Mouse (Mus musculus) left cerebral cortex, postnatal 36 days (tissue): ENCODE measurements around the gene Abcc2. TPM values are rescaled to one million over a fixed set of nuclear protein-coding genes. Genes with fewer than 3 reads are reported as not detected.
A peak's percentile ranks its signal among the peaks of the same experiment; 100 is the strongest.

Source experiments
- DNase-seq, 2 experiments: peaks; one replicate each; pipeline ENCODE4 v3.0.0; 2021 to 2022; ENCODE audit warnings: low spot score in 2 of 2, mixed read lengths in 1 of 2
- intact Hi-C: fragments of 180-260 bp; cut with DNase I; formaldehyde crosslinking; loops from one replicate; pipeline ENCODE4 v1.15.1; 2025
- total RNA-seq, 2 experiments: library from RNA; stranded (reverse); gene quantifications; 2 replicates each; pipeline ENCODE4 v1.2.3; 2021

Abcc2 gene
- total RNA-seq: not detected

GRCm38 (mm10) chr19:43781980-43782379 is at the start of gene Abcc2:
TSS of gene Abcc2 (plus strand) at chr19:43782192.
- intact Hi-C loops: no loop called here

GRCm38 (mm10) chr19:43738409-43738808 is 43.6 kb upstream of the Abcc2 start:
- no peak for DNase-seq
- intact Hi-C loops: no loop called here

More at GRCm38 (mm10) chr19:43781980-43782379, at the start of gene Abcc2:
- no peak for DNase-seq

- no peak for DNase-seq
- intact Hi-C loops: no loop called here
Measured at GRCm38 (mm10) chr19:43743401-43743800, 38.6 kb upstream of the Abcc2 start.

GRCm38 (mm10) chr19:43745740-43746139 is 36.3 kb upstream of the Abcc2 start:
- no peak for DNase-seq
- intact Hi-C loops: no loop called here

- no peak for DNase-seq
- intact Hi-C loops: no loop called here
Measured at GRCm38 (mm10) chr19:43747877-43748276, 34.1 kb upstream of the Abcc2 start.

GRCm38 (mm10) chr19:43750008-43750407 is 32.0 kb upstream of the Abcc2 start:
- no peak for DNase-seq
- intact Hi-C loops: loop anchor here (5.0 to 10.0 kb wide), 2 partner anchors 63 to 395 kb away; partner anchors contain the start of genes Bloc1s2 and Entpd7

- intact Hi-C loops: loop anchor here (5.0 to 10.0 kb wide), 2 partner anchors 65 to 392 kb away; partner anchors contain the start of genes Bloc1s2 and Entpd7
- peak; percentile 96 to 98 for DNase-seq
Measured at GRCm38 (mm10) chr19:43752489-43753225, 29.3 kb upstream of the Abcc2 start, which contains the start of the genes Cutc and Cox15. TSS of gene Cutc (plus strand) at chr19:43752996. TSS of gene Cox15 (minus strand) at chr19:43753000.

- intact Hi-C loops: loop anchor here (5.0 to 10.0 kb wide), 2 partner anchors 66 to 391 kb away; partner anchors contain the start of genes Bloc1s2 and Entpd7
- peak; percentile 85 to 87 for DNase-seq
Measured at GRCm38 (mm10) chr19:43753226-43753835, 28.7 kb upstream of the Abcc2 start.

GRCm38 (mm10) chr19:43754237-43754636 is 27.8 kb upstream of the Abcc2 start:
- intact Hi-C loops: loop anchor here (5.0 to 10.0 kb wide), 2 partner anchors 67 to 391 kb away; partner anchors contain the start of genes Bloc1s2 and Entpd7
- no peak for DNase-seq

GRCm38 (mm10) chr19:43754872-43755271 is 27.1 kb upstream of the Abcc2 start:
- intact Hi-C loops: loop anchor here (5.0 to 10.0 kb wide), 3 partner anchors 68 to 390 kb away; partner anchors contain the start of genes Bloc1s2 and Entpd7
- DNase-seq: no peak

GRCm38 (mm10) chr19:43760504-43760903 is 21.5 kb upstream of the Abcc2 start:
- intact Hi-C loops: no loop called here

GRCm38 (mm10) chr19:43761543-43762256 is 20.3 kb upstream of the Abcc2 start:
- intact Hi-C loops: no loop called here
- no peak for DNase-seq

More at GRCm38 (mm10) chr19:43760504-43760903, 21.5 kb upstream of the Abcc2 start:
- peak; percentile 26 to 41 for DNase-seq

- intact Hi-C loops: no loop called here
- no peak for DNase-seq
Measured at GRCm38 (mm10) chr19:43762410-43762809, 19.6 kb upstream of the Abcc2 start.

GRCm38 (mm10) chr19:43766451-43766850 is 15.5 kb upstream of the Abcc2 start:
- DNase-seq: no peak
- intact Hi-C loops: no loop called here

GRCm38 (mm10) chr19:43767549-43768322 is 14.3 kb upstream of the Abcc2 start:
- DNase-seq: no peak
- intact Hi-C loops: no loop called here

GRCm38 (mm10) chr19:43769366-43769960 is 12.5 kb upstream of the Abcc2 start:
- DNase-seq: no peak
- intact Hi-C loops: no loop called here

- DNase-seq: no peak
- intact Hi-C loops: no loop called here
Measured at GRCm38 (mm10) chr19:43770584-43770983, 11.4 kb upstream of the Abcc2 start.

GRCm38 (mm10) chr19:43771499-43771969 is 10.5 kb upstream of the Abcc2 start:
- no peak for DNase-seq
- intact Hi-C loops: no loop called here

GRCm38 (mm10) chr19:43772311-43772710 is 9.7 kb upstream of the Abcc2 start:
- intact Hi-C loops: no loop called here
- DNase-seq: no peak
